14 mouse cellular contexts compared by ENCODE assay signal in the genomic region with DNA sequence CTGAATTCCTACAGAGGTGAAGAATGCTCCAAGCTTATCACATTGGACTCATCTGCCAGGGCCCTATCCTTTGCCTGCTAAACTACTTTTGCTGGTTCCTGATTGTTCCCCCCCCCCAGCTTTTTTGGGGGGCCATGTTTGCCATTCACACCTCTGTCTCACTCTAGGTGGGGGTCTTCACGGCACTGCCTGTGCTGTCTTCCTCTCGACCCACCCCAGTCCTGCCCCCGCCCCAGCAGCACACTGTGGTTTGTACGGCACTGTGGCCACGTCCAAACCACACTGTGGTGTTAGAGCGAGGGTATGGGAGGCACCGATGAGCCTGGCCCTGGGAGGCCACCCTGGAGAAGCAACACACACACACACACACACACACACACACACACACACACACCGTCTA. TPM values are rescaled to one million over a fixed set of nuclear protein-coding genes. Genes with fewer than 3 reads are reported as not detected.
DNase-seq lines count a peak whose midpoint lies in the region; ATAC-seq and TF ChIP-seq lines count a peak whose summit lies in the region.
"Had no signal": no experiment of that assay in that cellular context is flagged by ENCODE, and none has a peak within 500 bp of the region (broad histone marks: within the 10 kb centered on the region; RNA-seq: fewer than 3 reads in every experiment).

No protein-coding gene starts in this region.

- peak overlapping the region; percentile 56; the same call in 1 of the 2 replicates for H3K27ac ChIP-seq in heart, embryonic 10.5 days
- peak overlapping the region; percentile 60 for H3K27ac ChIP-seq in liver, embryonic 13.5 days
- H3K27ac ChIP-seq in liver, postnatal 0 days (ENCODE audit: low read depth): no peak overlapping the region
- peak overlapping the region; percentile 65 for H3K27ac ChIP-seq in testis, adult 2 months (ENCODE audit: control insufficient read depth, insufficient read depth, low read depth, low read length)
- H3K27ac ChIP-seq: hindbrain, embryonic 12.5 days; limb, embryonic 12.5 days had no signal

- peaks cover 9% of the 10 kb centered on the region for H3K27me3 ChIP-seq in heart, embryonic 10.5 days (ENCODE audit: insufficient read depth, poor library complexity, severe bottlenecking)
- peaks cover 9% of the 10 kb centered on the region for H3K27me3 ChIP-seq in liver, embryonic 13.5 days
- H3K27me3 ChIP-seq in liver, postnatal 0 days (ENCODE audit: insufficient read depth, low read length): peaks cover 8% of the 10 kb centered on the region
- H3K27me3 ChIP-seq in testis, adult 2 months (ENCODE audit: control insufficient read depth, insufficient read depth, low read length): no peaks in the 10 kb centered on the region; the same call in 1 of the 2 replicates

- H3K9ac ChIP-seq in liver, embryonic 13.5 days: 0 out of 2 replicates have a peak overlapping the region, but pooled peaks have one; percentile 23
- no peak overlapping the region for H3K9ac ChIP-seq in liver, postnatal 0 days (replicated peaks)
- H3K9ac ChIP-seq: forebrain, postnatal 0 days; hindbrain, embryonic 12.5 days; limb, embryonic 12.5 days had no signal

- H3K9me3 ChIP-seq in heart, embryonic 10.5 days: no peaks in the 10 kb centered on the region
- no peaks in the 10 kb centered on the region for H3K9me3 ChIP-seq in liver, embryonic 13.5 days (replicated peaks)
- no peaks in the 10 kb centered on the region for H3K9me3 ChIP-seq in liver, postnatal 0 days (ENCODE audit: low read length)
- H3K9me3 ChIP-seq: hindbrain, embryonic 12.5 days; limb, embryonic 12.5 days had no signal

- no peak for TF ChIP-seq CTCF in liver, postnatal 0 days (IDR thresholded peaks at IDR 0.05; ENCODE audit: low read depth)
- TF ChIP-seq CTCF in testis, adult 2 months (IDR thresholded peaks at IDR 0.05; ENCODE audit: control insufficient read depth, insufficient read depth, insufficient replicate concordance, low read depth, low read length): no peak; the same call in 1 of the 2 replicates

- intact Hi-C loops in heart, postnatal 10 days (cut with DNase I): no loop called here

- no peak overlapping the region for H3K4me3 ChIP-seq in heart, embryonic 10.5 days
- H3K4me3 ChIP-seq in liver, embryonic 13.5 days (replicated peaks): no peak overlapping the region
- no peak overlapping the region for H3K4me3 ChIP-seq in liver, postnatal 0 days (ENCODE audit: low read depth, low read length)
- H3K4me3 ChIP-seq in testis, adult 2 months (ENCODE audit: control insufficient read depth, low read depth, low read length): no peak overlapping the region
- H3K4me3 ChIP-seq: hindbrain, embryonic 12.5 days; limb, embryonic 12.5 days had no signal

- peaks cover 72% of the 10 kb centered on the region for H3K4me1 ChIP-seq in heart, embryonic 10.5 days
- H3K4me1 ChIP-seq in liver, embryonic 13.5 days (replicated peaks): peaks cover 74% of the 10 kb centered on the region
- peaks cover 23% of the 10 kb centered on the region for H3K4me1 ChIP-seq in liver, postnatal 0 days (ENCODE audit: insufficient read depth)
- peaks cover 33% of the 10 kb centered on the region for H3K4me1 ChIP-seq in testis, adult 2 months (ENCODE audit: control insufficient read depth, insufficient read depth, low read length)

- WGBS in heart, embryonic 10.5 days: 79% methylated on average over 8 of the region's 8 CpGs
- 20% methylated on average over 8 of the region's 8 CpGs for WGBS in liver, embryonic 13.5 days (ENCODE audit: insufficient replicate concordance)
- 51% methylated on average over 8 of the region's 8 CpGs for WGBS in liver, postnatal 0 days (ENCODE audit: insufficient replicate concordance)

- no peak for DNase-seq in heart, embryonic 10.5 days (ENCODE audit: low spot score)
- no peak for DNase-seq in heart, postnatal 10 days
- no peak for DNase-seq in liver, embryonic 13.5 days
- no peak for DNase-seq in liver, postnatal 0 days
- DNase-seq in testis, postnatal 10 days (ENCODE audit: low spot score): no peak
- no peak for DNase-seq in ovary, postnatal 36 days (ENCODE audit: low spot score)
- DNase-seq: adrenal gland, adult 8-10 months; forebrain, postnatal 0 days; layer of hippocampus, postnatal 36 days; thymus, postnatal 25 days had no signal

- peaks cover 16% of the 10 kb centered on the region for H3K36me3 ChIP-seq in heart, embryonic 10.5 days
- H3K36me3 ChIP-seq in liver, embryonic 13.5 days: peaks cover 20% of the 10 kb centered on the region
- H3K36me3 ChIP-seq in liver, postnatal 0 days (replicated peaks; ENCODE audit: insufficient read depth, low read length): peaks cover 11% of the 10 kb centered on the region; the same call in 1 of the 2 replicates
- no peaks in the 10 kb centered on the region for H3K36me3 ChIP-seq in testis, adult 2 months (ENCODE audit: control insufficient read depth, insufficient read depth, low read length)

- no peak overlapping the region for H3K4me2 ChIP-seq in liver, embryonic 13.5 days
- H3K4me2 ChIP-seq in liver, postnatal 0 days (ENCODE audit: low read depth, low read length): no peak overlapping the region
- H3K4me2 ChIP-seq: hindbrain, embryonic 12.5 days; limb, embryonic 12.5 days had no signal

- TF ChIP-seq EP300 in liver, postnatal 0 days (IDR thresholded peaks at IDR 0.05; ENCODE audit: low read depth): no peak

- no peak for TF ChIP-seq POLR2A in testis, adult 2 months (IDR thresholded peaks at IDR 0.05; ENCODE audit: control insufficient read depth, low read depth, low read length)

- ATAC-seq in liver, embryonic 13.5 days (ENCODE audit: low read depth): no peak
- ATAC-seq in liver, postnatal 0 days: no peak
- ATAC-seq: CD4-positive, CD25-positive, alpha-beta regulatory T cell, adult 4 months; forebrain, postnatal 0 days had no signal

RNA-seq across cellular contexts. Expression of a gene that starts 3.2 kb away (rescaled TPM):
- polyA plus RNA-seq in heart, embryonic 10.5 days (2016; fragmentation: Nextera tagmentation; extraction: Ambion mirVana): 142 and 153 TPM in 2 replicates
- total RNA-seq in heart, postnatal 10 days (2021): 10 to 100 TPM; 54.8 to 60.8 TPM
- 82.5 and 85.7 TPM in 2 replicates for polyA plus RNA-seq in liver, embryonic 13.5 days (2015; fragmentation: Nextera tagmentation; extraction: Ambion mirVana)
- 48.9 and 55.2 TPM in 2 replicates for polyA plus RNA-seq in liver, postnatal 0 days (2015; fragmentation: Nextera tagmentation; extraction: Ambion mirVana)
- 26.6 and 27.7 TPM in 2 replicates for polyA plus RNA-seq in testis, adult 2 months (2012; rRNA removed)

RNA-seq across cellular contexts. Expression of a gene that starts 4.9 kb away (rescaled TPM):
- 10.7 and 15.0 TPM in 2 replicates for polyA plus RNA-seq in heart, embryonic 10.5 days (2016; fragmentation: Nextera tagmentation; extraction: Ambion mirVana)
- 10 to 100 TPM; 54.7 to 55.5 TPM for total RNA-seq in heart, postnatal 10 days (2021)
- polyA plus RNA-seq in liver, embryonic 13.5 days (2015; fragmentation: Nextera tagmentation; extraction: Ambion mirVana): 1.6 and 1.8 TPM in 2 replicates
- 1.4 and 1.8 TPM in 2 replicates for polyA plus RNA-seq in liver, postnatal 0 days (2015; fragmentation: Nextera tagmentation; extraction: Ambion mirVana)
- 1.9 and 2.3 TPM in 2 replicates for polyA plus RNA-seq in testis, adult 2 months (2012; rRNA removed)

RNA-seq across cellular contexts. Expression of a gene that starts 5.1 kb away (rescaled TPM):
- 6.5 and 8.7 TPM in 2 replicates for polyA plus RNA-seq in heart, embryonic 10.5 days (2016; fragmentation: Nextera tagmentation; extraction: Ambion mirVana)
- total RNA-seq in heart, postnatal 10 days (2021): 1 to 10 TPM; 3.3 to 3.4 TPM
- polyA plus RNA-seq in liver, embryonic 13.5 days (2015; fragmentation: Nextera tagmentation; extraction: Ambion mirVana): 6.5 and 7.1 TPM in 2 replicates
- 5.4 and 5.8 TPM in 2 replicates for polyA plus RNA-seq in liver, postnatal 0 days (2015; fragmentation: Nextera tagmentation; extraction: Ambion mirVana)
- 3.4 and 3.7 TPM in 2 replicates for polyA plus RNA-seq in testis, adult 2 months (2012; rRNA removed)

RNA-seq across cellular contexts. Expression of a gene that starts 5.1 kb away (rescaled TPM):
- 126 and 165 TPM in 2 replicates for polyA plus RNA-seq in heart, embryonic 10.5 days (2016; fragmentation: Nextera tagmentation; extraction: Ambion mirVana)
- 100 to 1,000 TPM in 1 of 2 experiments, 10 to 100 TPM in 1; 96.4 to 102 TPM for total RNA-seq in heart, postnatal 10 days (2021)
- polyA plus RNA-seq in liver, embryonic 13.5 days (2015; fragmentation: Nextera tagmentation; extraction: Ambion mirVana): 155 and 175 TPM in 2 replicates
- 241 TPM in 2 replicates for polyA plus RNA-seq in liver, postnatal 0 days (2015; fragmentation: Nextera tagmentation; extraction: Ambion mirVana)
- polyA plus RNA-seq in testis, adult 2 months (2012; rRNA removed): 112 and 119 TPM in 2 replicates

RNA-seq across cellular contexts. Expression of a gene that starts 13.6 kb away (rescaled TPM):
- 10.0 and 10.4 TPM in 2 replicates for polyA plus RNA-seq in heart, embryonic 10.5 days (2016; fragmentation: Nextera tagmentation; extraction: Ambion mirVana)
- total RNA-seq in heart, postnatal 10 days (2021): 1 to 10 TPM; 5.2 to 6.8 TPM
- 4.8 and 7.5 TPM in 2 replicates for polyA plus RNA-seq in liver, embryonic 13.5 days (2015; fragmentation: Nextera tagmentation; extraction: Ambion mirVana)
- 1.3 and 1.9 TPM in 2 replicates for polyA plus RNA-seq in liver, postnatal 0 days (2015; fragmentation: Nextera tagmentation; extraction: Ambion mirVana)
- 2.2 and 3.3 TPM in 2 replicates for polyA plus RNA-seq in testis, adult 2 months (2012; rRNA removed)
